Mouse (Mus musculus) liver, adult 2 months (tissue): ENCODE data around the gene Med27. TPM values are rescaled to one million over a fixed set of nuclear protein-coding genes. Genes with fewer than 3 reads are reported as not detected.

Experiments
- DNase-seq: peaks from one replicate; pipeline ENCODE4 v3.0.0-alpha.2; 2011; ENCODE audit warnings: low read depth, low spot score; ENCODE audit errors: extremely low read depth
- H3K27ac ChIP-seq: fragments of 200-500 bp; replicated peaks from 2 replicates; pipeline ENCODE4 v1.5.1; 2012; ENCODE audit warnings: low read depth, mild to moderate bottlenecking, control low read depth, inconsistent platforms, low read length; ENCODE audit not compliant: insufficient read depth
- H3K27me3 ChIP-seq: fragments of 200-500 bp; 2 replicates; pipeline ENCODE4 v1.6.1; 2012; ENCODE audit warnings: mild to moderate bottlenecking, moderate library complexity, low read length, inconsistent platforms; ENCODE audit not compliant: control insufficient read depth, insufficient read depth
- H3K36me3 ChIP-seq: fragments of 200-500 bp; 2 replicates; pipeline ENCODE4 v1.6.1; 2012; ENCODE audit warnings: low read length, inconsistent platforms; ENCODE audit not compliant: control insufficient read depth, insufficient read depth
- H3K4me1 ChIP-seq: fragments of 200-500 bp; 2 replicates; pipeline ENCODE4 v1.6.1; 2011; ENCODE audit warnings: low read length; ENCODE audit not compliant: control insufficient read depth, insufficient read depth
- H3K4me3 ChIP-seq: fragments of 200-500 bp; 2 replicates; pipeline ENCODE4 v1.5.1; 2011; ENCODE audit warnings: low read depth, mild to moderate bottlenecking, control low read depth, low read length, moderate library complexity; ENCODE audit not compliant: insufficient read depth
- H3K79me2 ChIP-seq: fragments of 200-500 bp; 2 replicates; pipeline ENCODE4 v1.6.1; 2012; ENCODE audit warnings: inconsistent platforms, mild to moderate bottlenecking, low read length, moderate library complexity; ENCODE audit not compliant: control insufficient read depth, insufficient read depth
- H3K9ac ChIP-seq: fragments of 200-500 bp; 2 replicates; pipeline ENCODE4 v1.6.1; 2012; ENCODE audit warnings: low read depth, mild to moderate bottlenecking, control low read depth, inconsistent platforms, low read length
- CTCF ChIP-seq: fragments of 200-500 bp; IDR thresholded peaks from 2 replicates; pipeline ENCODE4 v1.5.1; 2011; ENCODE audit warnings: low read depth, low read length, control low read depth
- POLR2A ChIP-seq: fragments of 200-500 bp; IDR thresholded peaks from 2 replicates; pipeline ENCODE4 v1.6.1; 2011; ENCODE audit warnings: low read length, control low read depth; ENCODE audit not compliant: insufficient read depth; ENCODE audit errors: extremely low read depth
- WGBS: fragments of 180-500 bp; shearing (Covaris S2); methylation state at CpG from one replicate; pipeline ENCODE4 v1.1.7; 2018; 5-methylcytosine and 5-hydroxymethylcytosine counted together
- polyA plus RNA-seq: library from polyadenylated mRNA; depleted of rRNA; stranded (reverse); fragments of >200 nt; gene quantifications from 2 replicates; pipeline ENCODE4 v1.2.3, GENCODE M21; 2012
- total RNA-seq: library from RNA; depleted of rRNA; stranded (reverse); fragments of >200 nt; gene quantifications from 2 replicates; pipeline ENCODE4 v1.2.3, GENCODE M21; 2014

Med27 gene
- total and polyA plus RNA-seq, 2 experiments, result 5.7 to 13.2 TPM

- no peak overlapping the region for H3K27ac ChIP-seq
- DNase-seq, result peak; percentile 8
- 68% methylated on average over 4 of the region's 4 CpGs for WGBS
Observed at GRCm38 (mm10) chr2:29466396-29466795, 119.8 kb downstream of the Med27 start.

GRCm38 (mm10) chr2:29468517-29468936 is 121.9 kb downstream of the Med27 start:
- Histone ChIP-seq H3K27ac (no peak overlapping the region), H3K27me3 (no peaks in the 10 kb centered on the region), H3K9ac (no peak overlapping the region), H3K4me1 (no peaks in the 10 kb centered on the region), H3K79me2 (no peaks in the 10 kb centered on the region; the same call in 1 of the 2 replicates), H3K36me3 (no peaks in the 10 kb centered on the region), H3K4me3 (no peak overlapping the region)
- DNase-seq, result no peak
- 96% methylated on average over 15 of the region's 15 CpGs for WGBS
- TF ChIP-seq CTCF (no peak), POLR2A (no peak)

More at GRCm38 (mm10) chr2:29466396-29466795, 119.8 kb downstream of the Med27 start:
- Histone ChIP-seq H3K27me3 (no peaks in the 10 kb centered on the region), H3K79me2 (no peaks in the 10 kb centered on the region; the same call in 1 of the 2 replicates), H3K36me3 (no peaks in the 10 kb centered on the region), H3K9ac (no peak overlapping the region), H3K4me3 (no peak overlapping the region), H3K4me1 (no peaks in the 10 kb centered on the region)
- TF ChIP-seq POLR2A (no peak), CTCF (no peak)

- Histone ChIP-seq H3K4me1 (no peaks in the 10 kb centered on the region), H3K36me3 (no peaks in the 10 kb centered on the region), H3K27ac (no peak overlapping the region), H3K4me3 (no peak overlapping the region), H3K79me2 (no peaks in the 10 kb centered on the region), H3K27me3 (no peaks in the 10 kb centered on the region), H3K9ac (no peak overlapping the region)
- DNase-seq, result no peak
- WGBS, result 89% methylated on average over 4 of the region's 4 CpGs
- TF ChIP-seq CTCF (no peak), POLR2A (no peak)
Observed at GRCm38 (mm10) chr2:29472952-29473437, 126.4 kb downstream of the Med27 start.

GRCm38 (mm10) chr2:29473907-29474306 is 127.3 kb downstream of the Med27 start:
- no peak for DNase-seq
- Histone ChIP-seq H3K9ac (no peak overlapping the region), H3K79me2 (no peaks in the 10 kb centered on the region), H3K4me3 (no peak overlapping the region), H3K4me1 (no peaks in the 10 kb centered on the region), H3K36me3 (no peaks in the 10 kb centered on the region), H3K27ac (no peak overlapping the region), H3K27me3 (no peaks in the 10 kb centered on the region)
- no peak for TF ChIP-seq CTCF
- TF ChIP-seq POLR2A, result no peak
- 90% methylated on average over 2 of the region's 2 CpGs for WGBS

GRCm38 (mm10) chr2:29476702-29477101 is 130.1 kb downstream of the Med27 start:
- no peak for DNase-seq
- H3K9ac ChIP-seq, result no peak overlapping the region
- no peaks in the 10 kb centered on the region for H3K27me3 ChIP-seq
- TF ChIP-seq CTCF, result no peak
- no peak for TF ChIP-seq POLR2A
- no peaks in the 10 kb centered on the region for H3K4me1 ChIP-seq
- no peaks in the 10 kb centered on the region for H3K79me2 ChIP-seq
- no peaks in the 10 kb centered on the region for H3K36me3 ChIP-seq
- H3K27ac ChIP-seq, result no peak overlapping the region
- H3K4me3 ChIP-seq, result no peak overlapping the region
- WGBS, result 97% methylated on average over 1 of the region's 1 CpGs

GRCm38 (mm10) chr2:29481856-29482255 is 135.2 kb downstream of the Med27 start:
- Histone ChIP-seq H3K27me3 (no peaks in the 10 kb centered on the region), H3K4me3 (no peak overlapping the region), H3K36me3 (no peaks in the 10 kb centered on the region), H3K79me2 (no peaks in the 10 kb centered on the region), H3K4me1 (peaks cover 8% of the 10 kb centered on the region; the same call in 1 of the 2 replicates), H3K27ac (no peak overlapping the region), H3K9ac (no peak overlapping the region)
- no peak for DNase-seq
- no peak for TF ChIP-seq CTCF
- no peak for TF ChIP-seq POLR2A
- WGBS, result 91% methylated on average over 8 of the region's 8 CpGs
